Mouse (Mus musculus) mouse embryonic stem cell (cell line): ENCODE data around the gene Foxa1.

Experiments used
- in situ Hi-C, 2 experiments: fragments of 300-500 bp; cut with MboI; formaldehyde crosslinking; loops; 1 replicate in 1 of 2; 3 replicates in 1 of 2; pipeline ENCODE4 v1.14.3; 2019 to 2020; ENCODE audit warnings: low sequenced_read_pairs in 2 of 2, low pct_unique_long_range_greater_than_20kb in 1 of 2, mixed read lengths in 1 of 2; ENCODE audit not compliant: unreplicated experiment in 1 of 2

Foxa1 gene

GRCm38 (mm10) chr12:57543627-57543991, 3.1 kb downstream of the Foxa1 start:
- in situ Hi-C loops = loop anchor here (10.0 to 25.0 kb wide), 5 partner anchors 259 to 1019 kb away; partner anchors contain the start of genes Mipol1 (in 1 of the 2), Nkx2-9 (in 1 of the 2), Pax9 (in 1 of the 2) and Prps1l3 (in 1 of the 2)

GRCm38 (mm10) chr12:57542746-57543626, 3.7 kb downstream of the Foxa1 start:
- in situ Hi-C loops = loop anchor here (10.0 to 25.0 kb wide), 5 partner anchors 258 to 1018 kb away; partner anchors contain the start of genes Mipol1 (in 1 of the 2), Nkx2-9 (in 1 of the 2), Pax9 (in 1 of the 2) and Prps1l3 (in 1 of the 2)

- in situ Hi-C loops = loop anchor here (10.0 to 25.0 kb wide), 5 partner anchors 257 to 1017 kb away; partner anchors contain the start of genes Mipol1 (in 1 of the 2), Nkx2-9 (in 1 of the 2), Pax9 (in 1 of the 2) and Prps1l3 (in 1 of the 2)
Observed at GRCm38 (mm10) chr12:57541931-57542745, 4.6 kb downstream of the Foxa1 start.

- in situ Hi-C loops = loop anchor here (10.0 to 25.0 kb wide), 5 partner anchors 256 to 1016 kb away; partner anchors contain the start of genes Mipol1 (in 1 of the 2), Nkx2-9 (in 1 of the 2), Pax9 (in 1 of the 2) and Prps1l3 (in 1 of the 2)
Observed at GRCm38 (mm10) chr12:57541118-57541517, 5.6 kb downstream of the Foxa1 start.

- in situ Hi-C loops = loop anchor here in 1 of 2 experiments (25.0 kb wide), 1 partner anchor 302 kb away; the partner anchor contains the start of genes Mipol1 and Prps1l3
Observed at GRCm38 (mm10) chr12:57539551-57539985, 7.1 kb downstream of the Foxa1 start.

GRCm38 (mm10) chr12:57538588-57539550, 7.8 kb downstream of the Foxa1 start:
- in situ Hi-C loops = loop anchor here in 1 of 2 experiments (25.0 kb wide), 1 partner anchor 302 kb away; the partner anchor contains the start of genes Mipol1 and Prps1l3

GRCm38 (mm10) chr12:57537791-57538587, 8.7 kb downstream of the Foxa1 start:
- in situ Hi-C loops = loop anchor here in 1 of 2 experiments (25.0 kb wide), 1 partner anchor 301 kb away; the partner anchor contains the start of genes Mipol1 and Prps1l3

GRCm38 (mm10) chr12:57536909-57537670, 9.6 kb downstream of the Foxa1 start:
- in situ Hi-C loops = loop anchor here in 1 of 2 experiments (25.0 kb wide), 1 partner anchor 300 kb away; the partner anchor contains the start of genes Mipol1 and Prps1l3

- in situ Hi-C loops = loop anchor here in 1 of 2 experiments (25.0 kb wide), 1 partner anchor 299 kb away; the partner anchor contains the start of genes Mipol1 and Prps1l3
Observed at GRCm38 (mm10) chr12:57536056-57536908, 10.4 kb downstream of the Foxa1 start.

- in situ Hi-C loops = loop anchor here in 1 of 2 experiments (25.0 kb wide), 1 partner anchor 298 kb away; the partner anchor contains the start of genes Mipol1 and Prps1l3
Observed at GRCm38 (mm10) chr12:57534879-57535611, 11.7 kb downstream of the Foxa1 start.

- in situ Hi-C loops = loop anchor here in 1 of 2 experiments (25.0 kb wide), 1 partner anchor 297 kb away; the partner anchor contains the start of genes Mipol1 and Prps1l3
Observed at GRCm38 (mm10) chr12:57534517-57534878, 12.2 kb downstream of the Foxa1 start.

- in situ Hi-C loops = loop anchor here in 1 of 2 experiments (25.0 kb wide), 1 partner anchor 293 kb away; the partner anchor contains the start of genes Mipol1 and Prps1l3
Observed at GRCm38 (mm10) chr12:57530474-57530873, 16.2 kb downstream of the Foxa1 start.

GRCm38 (mm10) chr12:57528335-57528734, 18.4 kb downstream of the Foxa1 start:
- in situ Hi-C loops = loop anchor here in 1 of 2 experiments (25.0 kb wide), 1 partner anchor 291 kb away; the partner anchor contains the start of genes Mipol1 and Prps1l3
